Mouse (Mus musculus): ENCODE data around the gene Irgm2. TPM values are rescaled to one million over a fixed set of nuclear protein-coding genes. Genes with fewer than 3 reads are reported as not detected.
"Not testable (repeated sequence)": the region's sequence is repeated elsewhere in the genome, so short reads cannot be mapped to it uniquely, and the experiment has no call there.

Gene Irgm2
- 2.6 and 3.8 TPM in 2 replicates for polyA plus RNA-seq (2015; fragmentation: Nextera tagmentation; extraction: Ambion mirVana)

- H3K4me3 ChIP-seq (replicated peaks) = peak within 1 kb of the TSS; percentile 71
- not testable (repeated sequence) for H3K9me3 ChIP-seq (replicated peaks); H3K27me3 ChIP-seq; H3K36me3 ChIP-seq
- whole genome bisulfite sequencing (ENCODE audit: insufficient replicate concordance) = 4% methylated on average over 15 of the region's 15 CpGs
- DNase-seq = peak; percentile 84
- ATAC-seq (ENCODE audit: low read depth) = peak; percentile 99
- H3K27ac ChIP-seq = peak within 1 kb of the TSS; percentile 79
- H3K9ac ChIP-seq = peak within 1 kb of the TSS; percentile 80
- peaks cover 29% of the 10 kb centered on the region for H3K4me1 ChIP-seq (replicated peaks)
- peak within 1 kb of the TSS; percentile 79 for H3K4me2 ChIP-seq
These were observed at the start of gene Irgm2, which contains the start of gene Igtp for GRCm38 (mm10) chr11:58199229-58200037. Gene Irgm2, plus strand, starts transcription at chr11:58199618. Gene Igtp, plus strand, starts transcription at chr11:58199556.

- no peak overlapping the region for H3K4me2 ChIP-seq
- DNase-seq (no peak), ATAC-seq (ENCODE audit: low read depth) (no peak)
- no peak overlapping the region for H3K9ac ChIP-seq
- no peaks in the 10 kb centered on the region for H3K9me3 ChIP-seq (replicated peaks)
- H3K27ac ChIP-seq = no peak overlapping the region
- no peak overlapping the region for H3K4me3 ChIP-seq (replicated peaks)
- WGBS (ENCODE audit: insufficient replicate concordance) = 82% methylated on average over 9 of the region's 9 CpGs
- H3K4me1 ChIP-seq (replicated peaks) = peaks cover 13% of the 10 kb centered on the region
- H3K27me3 ChIP-seq = no peaks in the 10 kb centered on the region
- H3K36me3 ChIP-seq = peaks cover 92% of the 10 kb centered on the region
These were observed 44.0 kb upstream of the Irgm2 start for GRCm38 (mm10) chr11:58155458-58155857.

GRCm38 (mm10) chr11:58156871-58157270 is 42.5 kb upstream of the Irgm2 start:
- Histone ChIP-seq H3K9me3 (replicated peaks) (no peaks in the 10 kb centered on the region), H3K27me3 (no peaks in the 10 kb centered on the region), H3K36me3 (peaks cover 91% of the 10 kb centered on the region), H3K9ac (no peak overlapping the region), H3K27ac (no peak overlapping the region), H3K4me1 (replicated peaks) (peaks cover 13% of the 10 kb centered on the region), H3K4me2 (no peak overlapping the region), H3K4me3 (replicated peaks) (no peak overlapping the region)
- ATAC-seq (ENCODE audit: low read depth) = peak; percentile 47; the same call in 1 of the 2 replicates
- WGBS (ENCODE audit: insufficient replicate concordance) = 46% methylated on average over 3 of the region's 3 CpGs
- no peak for DNase-seq

GRCm38 (mm10) chr11:58165072-58165471 is 34.3 kb upstream of the Irgm2 start:
- 87% methylated on average over 2 of the region's 2 CpGs for WGBS (ENCODE audit: insufficient replicate concordance)
- no peak for DNase-seq
- Histone ChIP-seq H3K27ac (no peak overlapping the region), H3K9ac (no peak overlapping the region), H3K4me3 (replicated peaks) (no peak overlapping the region), H3K4me1 (replicated peaks) (peaks cover 32% of the 10 kb centered on the region), H3K4me2 (no peak overlapping the region), H3K27me3 (no peaks in the 10 kb centered on the region), H3K36me3 (peaks cover 63% of the 10 kb centered on the region), H3K9me3 (replicated peaks) (no peaks in the 10 kb centered on the region)
- ATAC-seq (ENCODE audit: low read depth) = no peak

GRCm38 (mm10) chr11:58167822-58168166 is 31.6 kb upstream of the Irgm2 start:
- DNase-seq (no peak), ATAC-seq (ENCODE audit: low read depth) (no peak)
- Histone ChIP-seq H3K9me3 (replicated peaks) (no peaks in the 10 kb centered on the region), H3K4me1 (replicated peaks) (peaks cover 45% of the 10 kb centered on the region), H3K4me3 (replicated peaks) (peak overlapping the region; percentile 96), H3K36me3 (peaks cover 43% of the 10 kb centered on the region), H3K27me3 (no peaks in the 10 kb centered on the region), H3K9ac (peak overlapping the region; percentile 91), H3K4me2 (peak overlapping the region; percentile 85), H3K27ac (peak overlapping the region; percentile 75)
- under 1% methylated on average over 8 of the region's 8 CpGs for WGBS (ENCODE audit: insufficient replicate concordance)

GRCm38 (mm10) chr11:58168167-58168915 is 31.1 kb upstream of the Irgm2 start, which contains the start of gene Gemin5:
Gene Gemin5, minus strand, starts transcription at chr11:58168539.
- no peaks in the 10 kb centered on the region for H3K27me3 ChIP-seq
- 1% methylated on average over 71 of the region's 71 CpGs for WGBS (ENCODE audit: insufficient replicate concordance)
- peak; percentile 76 for DNase-seq
- H3K9me3 ChIP-seq (replicated peaks) = no peaks in the 10 kb centered on the region
- ATAC-seq (ENCODE audit: low read depth) = peak; percentile 73
- H3K4me3 ChIP-seq (replicated peaks) = peak within 1 kb of the TSS; percentile 96
- H3K36me3 ChIP-seq = peaks cover 43% of the 10 kb centered on the region
- H3K4me1 ChIP-seq (replicated peaks) = peaks cover 50% of the 10 kb centered on the region
- peak within 1 kb of the TSS; percentile 85 for H3K4me2 ChIP-seq
- H3K27ac ChIP-seq = peak within 1 kb of the TSS; percentile 75
- H3K9ac ChIP-seq = peak within 1 kb of the TSS; percentile 91

- H3K36me3 ChIP-seq = peaks cover 43% of the 10 kb centered on the region
- ATAC-seq (ENCODE audit: low read depth) (no peak), DNase-seq (no peak)
- H3K9ac ChIP-seq = no peak overlapping the region
- peak overlapping the region; percentile 56; the same call in 1 of the 2 replicates for H3K27ac ChIP-seq
- no peaks in the 10 kb centered on the region for H3K9me3 ChIP-seq (replicated peaks)
- no peak overlapping the region for H3K4me2 ChIP-seq
- 65% methylated on average over 4 of the region's 4 CpGs for WGBS (ENCODE audit: insufficient replicate concordance)
- H3K27me3 ChIP-seq = no peaks in the 10 kb centered on the region
- H3K4me1 ChIP-seq (replicated peaks) = peaks cover 62% of the 10 kb centered on the region
- H3K4me3 ChIP-seq (replicated peaks) = no peak overlapping the region
These were observed 29.8 kb upstream of the Irgm2 start for GRCm38 (mm10) chr11:58169666-58170065.

GRCm38 (mm10) chr11:58171459-58172091 is 27.8 kb upstream of the Irgm2 start, which contains the start of gene Mrpl22:
Gene Mrpl22, plus strand, starts transcription at chr11:58171661.
- peak within 1 kb of the TSS; percentile 78 for H3K4me2 ChIP-seq
- under 1% methylated on average over 34 of the region's 34 CpGs for WGBS (ENCODE audit: insufficient replicate concordance)
- H3K4me1 ChIP-seq (replicated peaks) = peaks cover 61% of the 10 kb centered on the region
- H3K27ac ChIP-seq = peak within 1 kb of the TSS; percentile 73
- peak within 1 kb of the TSS; percentile 73 for H3K4me3 ChIP-seq (replicated peaks)
- H3K9ac ChIP-seq = peak within 1 kb of the TSS; percentile 78
- no peaks in the 10 kb centered on the region for H3K27me3 ChIP-seq
- peak; percentile 92 for DNase-seq
- H3K9me3 ChIP-seq (replicated peaks) = no peaks in the 10 kb centered on the region
- peaks cover 43% of the 10 kb centered on the region for H3K36me3 ChIP-seq
- peak; percentile 74 for ATAC-seq (ENCODE audit: low read depth)

GRCm38 (mm10) chr11:58179563-58179962 is 19.9 kb upstream of the Irgm2 start:
- DNase-seq = peak; percentile 63
- Histone ChIP-seq H3K4me3 (replicated peaks) (no peak overlapping the region), H3K4me2 (no peak overlapping the region), H3K27me3 (no peaks in the 10 kb centered on the region), H3K36me3 (peaks cover 55% of the 10 kb centered on the region), H3K27ac (no peak overlapping the region), H3K9me3 (replicated peaks) (no peaks in the 10 kb centered on the region), H3K4me1 (replicated peaks) (0 out of 2 replicates have a peak, but pooled peaks cover 1% of the 10 kb centered on the region), H3K9ac (no peak overlapping the region)
- peak; percentile 58 for ATAC-seq (ENCODE audit: low read depth)
- 7% methylated on average over 3 of the region's 3 CpGs for WGBS (ENCODE audit: insufficient replicate concordance)

- ATAC-seq (ENCODE audit: low read depth); H3K9ac ChIP-seq; H3K4me3 ChIP-seq (replicated peaks); H3K9me3 ChIP-seq (replicated peaks); H3K27ac ChIP-seq; H3K27me3 ChIP-seq; DNase-seq; H3K4me1 ChIP-seq (replicated peaks); H3K4me2 ChIP-seq: not testable (repeated sequence)
- 82% methylated on average over 6 of the region's 6 CpGs for WGBS (ENCODE audit: insufficient replicate concordance)
- H3K36me3 ChIP-seq = peaks cover 51% of the 10 kb centered on the region
These were observed 19.4 kb upstream of the Irgm2 start for GRCm38 (mm10) chr11:58179986-58180385.

GRCm38 (mm10) chr11:58180756-58181155 is 18.7 kb upstream of the Irgm2 start:
- ATAC-seq (ENCODE audit: low read depth) = no peak
- 81% methylated on average over 7 of the region's 7 CpGs for WGBS (ENCODE audit: insufficient replicate concordance)

More at GRCm38 (mm10) chr11:58180756-58181155, 18.7 kb upstream of the Irgm2 start:
- no peaks in the 10 kb centered on the region for H3K4me1 ChIP-seq (replicated peaks)
- peaks cover 43% of the 10 kb centered on the region for H3K36me3 ChIP-seq
- H3K4me3 ChIP-seq (replicated peaks) = no peak overlapping the region
- no peak overlapping the region for H3K9ac ChIP-seq
- no peaks in the 10 kb centered on the region for H3K27me3 ChIP-seq
- DNase-seq = no peak
- no peaks in the 10 kb centered on the region for H3K9me3 ChIP-seq (replicated peaks)
- no peak overlapping the region for H3K4me2 ChIP-seq
- 0 out of 2 replicates have a peak overlapping the region, but pooled peaks have one; percentile 6 for H3K27ac ChIP-seq
